Mouse (Mus musculus) Patski (cell line): ENCODE data around the gene Ubr1. TPM values are rescaled to one million over a fixed set of nuclear protein-coding genes. Genes with fewer than 3 reads are reported as not detected.

Experiments used
- ATAC-seq: fragments of 100-300 bp; one replicate; pipeline ENCODE4 v1.8.0; 2021
- CTCF ChIA-PET: fragments of 350-600 bp; sonication (Branson Sonifier 250); formaldehyde crosslinking; loops from one replicate; lab custom pipeline; 2022; ENCODE audit warnings: inconsistent platforms; lab: Charles Lee
- POLR2A ChIA-PET: fragments of 350-600 bp; sonication (Branson Sonifier 250); formaldehyde crosslinking; loops from one replicate; lab custom pipeline; 2022; ENCODE audit warnings: antibody characterized with exemption, inconsistent platforms; lab: Charles Lee
- DNase-seq: peaks from one replicate; pipeline ENCODE4 v3.0.0-alpha.2; 2011; ENCODE audit warnings: low read depth, low spot score
- H3K27me3 ChIP-seq: fragments of 371-371 bp; one replicate; pipeline ENCODE4 v1.5.1; 2021
- CTCF ChIP-seq: fragments of 100-300 bp; IDR thresholded peaks from one replicate; pipeline ENCODE4 v1.5.1; 2021
- in situ Hi-C: fragments of 300-500 bp; cut with MboI; formaldehyde crosslinking; loops from 3 replicates; pipeline ENCODE4 v1.11.1; 2018; ENCODE audit warnings: low pct_unique_long_range_greater_than_20kb, mixed read lengths
- polyA plus RNA-seq: library from polyadenylated mRNA; unstranded; gene quantifications from one replicate; pipeline ENCODE4 v1.2.3, GENCODE M21; 2021

The Ubr1 gene
- polyA plus RNA-seq, 1 experiment from 2014 or later, result 23.0 TPM

DNA sequence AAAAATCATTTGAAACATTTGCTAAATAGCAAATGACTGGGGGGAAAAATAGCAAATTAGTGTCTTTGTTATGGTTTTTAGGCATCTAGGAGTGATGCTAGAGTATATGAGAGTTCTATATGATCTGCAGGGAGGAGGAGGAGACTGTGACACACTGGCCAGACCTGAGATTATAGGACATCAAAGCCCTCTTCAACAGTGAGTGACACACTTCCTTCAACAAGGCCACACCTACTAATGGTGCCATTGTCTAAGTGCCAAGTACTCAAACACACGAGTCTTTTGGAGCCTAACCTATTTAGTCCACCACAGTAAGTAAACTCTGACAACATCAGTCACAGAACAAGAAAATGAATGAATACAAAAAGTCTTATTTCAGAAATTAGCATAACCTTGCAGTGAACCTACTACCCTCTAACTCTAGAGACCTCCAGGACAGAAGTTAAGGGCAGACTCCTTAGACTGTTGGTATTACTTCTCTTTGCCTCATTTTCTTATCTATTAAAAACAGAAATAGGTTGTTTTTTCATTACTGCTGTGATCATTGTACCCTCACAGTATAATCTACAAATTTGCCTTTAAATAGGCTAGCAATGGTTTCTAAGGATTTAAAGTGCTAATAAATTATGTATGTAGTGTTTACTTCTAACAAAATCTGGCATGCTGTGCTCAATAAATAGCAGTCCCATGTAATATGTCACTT is 143.4 kb downstream of the Ubr1 start:
- in situ Hi-C loops, result no loop called here
- H3K27me3 ChIP-seq, result no peaks in the 10 kb centered on the region
- ChIA-PET POLR2A (no interaction called here), CTCF (no interaction called here)
- no peak for TF ChIP-seq CTCF
- ATAC-seq, result no peak
- DNase-seq, result no peak

Other genes with a start within 250 kb of the Ubr1 start
- gene Cdan1, start 120.6 kb downstream of the Ubr1 start, polyA plus RNA-seq, result 14.0 TPM
- gene Ttbk2, start 120.1 kb downstream of the Ubr1 start, polyA plus RNA-seq, result 9.9 TPM
- 19.5 TPM for gene Tmem62, start 6.3 kb upstream of the Ubr1 start, polyA plus RNA-seq
- gene Ccndbp1, start 37.7 kb upstream of the Ubr1 start, polyA plus RNA-seq, result 54.8 TPM
- not detected for gene Epb42, start 66.4 kb upstream of the Ubr1 start, polyA plus RNA-seq
- 0.30 TPM for gene Tgm5, start 115.1 kb upstream of the Ubr1 start, polyA plus RNA-seq
- gene Tgm7, start 139.1 kb upstream of the Ubr1 start, polyA plus RNA-seq, result not detected
- 14.2 TPM for gene Adal, start 169.7 kb upstream of the Ubr1 start, polyA plus RNA-seq
- 7.8 TPM for gene Lcmt2, start 169.9 kb upstream of the Ubr1 start, polyA plus RNA-seq
- gene Tubgcp4, start 199.9 kb upstream of the Ubr1 start, polyA plus RNA-seq, result 32.0 TPM
- gene Zscan29, start 200.4 kb upstream of the Ubr1 start, polyA plus RNA-seq, result 13.5 TPM